Mouse (Mus musculus) forebrain, embryonic 16.5 days (tissue): ENCODE results near the gene Efcab5. TPM values are rescaled to one million over a fixed set of nuclear protein-coding genes. Genes with fewer than 3 reads are reported as not detected.

Source experiments
- ATAC-seq: fragments of 200-750 bp; cut with Nextera tagmentation; 2 replicates; pipeline ENCODE4 v1.8.0; 2017; ENCODE audit warnings: mild to moderate bottlenecking, moderate library complexity
- H3K27ac ChIP-seq: fragments of 300-500 bp; sonication (generic); 2 replicates; pipeline ENCODE4 v1.5.1; 2014; ENCODE audit warnings: low read length, control low read depth
- H3K27me3 ChIP-seq: fragments of 300-500 bp; sonication (generic); replicated peaks from 2 replicates; pipeline ENCODE4 v1.6.1; 2014; ENCODE audit warnings: low read length; ENCODE audit not compliant: control insufficient read depth, insufficient read depth
- H3K36me3 ChIP-seq: fragments of 300-500 bp; sonication (generic); 2 replicates; pipeline ENCODE4 v1.6.1; 2014; ENCODE audit not compliant: control insufficient read depth, insufficient read depth
- H3K4me1 ChIP-seq: fragments of 300-500 bp; sonication (generic); replicated peaks from 2 replicates; pipeline ENCODE4 v1.6.1; 2014; ENCODE audit warnings: low read length; ENCODE audit not compliant: control insufficient read depth, insufficient read depth
- H3K4me2 ChIP-seq: fragments of 300-500 bp; sonication (generic); 2 replicates; pipeline ENCODE4 v1.6.1; 2014; ENCODE audit warnings: mild to moderate bottlenecking, low read length, control low read depth
- H3K4me3 ChIP-seq: fragments of 300-500 bp; sonication (generic); replicated peaks from 2 replicates; pipeline ENCODE4 v1.5.1; 2014; ENCODE audit warnings: mild to moderate bottlenecking, low read length, control low read depth
- H3K9ac ChIP-seq: fragments of 300-500 bp; sonication (generic); replicated peaks from 2 replicates; pipeline ENCODE4 v1.6.1; 2014; ENCODE audit warnings: low read depth, low read length, control low read depth
- H3K9me3 ChIP-seq: fragments of 300-500 bp; sonication (generic); 2 replicates; pipeline ENCODE4 v1.6.1; 2016; ENCODE audit warnings: low read length; ENCODE audit not compliant: control insufficient read depth
- WGBS: fragments of 180-500 bp; shearing (Covaris S2); extraction: QIAGEN DNeasy Blood & Tissue Kit; methylation state at CpG from one replicate; pipeline ENCODE4 v1.1.7; 2014; 5-methylcytosine and 5-hydroxymethylcytosine counted together
- polyA plus RNA-seq: library from polyadenylated mRNA; unstranded; fragments of >200 nt; fragmentation: Nextera tagmentation; extraction: Ambion mirVana; gene quantifications from 2 replicates; pipeline ENCODE4 v1.2.1, GENCODE M21; 2015

Efcab5 gene
- polyA plus RNA-seq, 1 experiment from 2014 or later = 1.2 TPM

DNA sequence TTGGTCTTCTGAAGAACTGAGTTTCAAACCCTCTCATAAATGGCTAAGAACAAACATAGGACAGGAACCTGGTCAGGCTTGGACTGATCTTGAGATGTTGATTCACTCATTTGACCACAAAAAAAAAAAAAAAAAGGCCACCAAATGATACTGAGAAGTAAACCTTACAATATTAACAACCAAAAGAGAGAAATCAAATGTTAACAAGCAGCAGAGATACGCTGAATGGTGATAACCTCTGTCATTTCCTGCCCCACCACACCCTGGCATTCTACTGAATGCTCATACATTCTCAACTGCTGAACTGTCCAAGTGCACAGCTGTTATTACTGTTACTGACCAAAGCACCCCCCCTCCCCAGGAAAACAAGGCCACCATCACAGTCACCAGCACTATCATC is 11.9 kb upstream of the Efcab5 start:
- WGBS = 88% methylated on average over 1 of the region's 1 CpGs
- H3K4me3 ChIP-seq = no peak overlapping the region
- no peak overlapping the region for H3K27ac ChIP-seq
- no peaks in the 10 kb centered on the region for H3K27me3 ChIP-seq
- ATAC-seq = no peak
- H3K9me3 ChIP-seq = no peaks in the 10 kb centered on the region
- no peaks in the 10 kb centered on the region for H3K36me3 ChIP-seq
- H3K9ac ChIP-seq = no peak overlapping the region
- peaks cover 6% of the 10 kb centered on the region; the same call in 1 of the 2 replicates for H3K4me1 ChIP-seq
- no peak overlapping the region for H3K4me2 ChIP-seq

GRCm38 (mm10) chr11:77199636-77200035 is 10.9 kb upstream of the Efcab5 start:
- peaks cover 11% of the 10 kb centered on the region for H3K4me1 ChIP-seq
- WGBS = 41% methylated on average over 4 of the region's 4 CpGs
- no peak overlapping the region for H3K4me2 ChIP-seq
- no peak for ATAC-seq
- H3K9ac ChIP-seq = no peak overlapping the region
- H3K9me3 ChIP-seq = no peaks in the 10 kb centered on the region
- H3K4me3 ChIP-seq = no peak overlapping the region
- no peaks in the 10 kb centered on the region for H3K27me3 ChIP-seq
- H3K36me3 ChIP-seq = no peaks in the 10 kb centered on the region
- H3K27ac ChIP-seq = no peak overlapping the region

GRCm38 (mm10) chr11:77196181-77197143 is 7.7 kb upstream of the Efcab5 start:
- H3K27ac ChIP-seq = no peak overlapping the region
- no peaks in the 10 kb centered on the region for H3K27me3 ChIP-seq
- H3K9ac ChIP-seq = no peak overlapping the region
- no peaks in the 10 kb centered on the region for H3K36me3 ChIP-seq
- no peak for ATAC-seq
- H3K4me1 ChIP-seq = peaks cover 20% of the 10 kb centered on the region
- H3K4me3 ChIP-seq = no peak overlapping the region
- 25% methylated on average over 4 of the region's 4 CpGs for WGBS
- H3K4me2 ChIP-seq = no peak overlapping the region
- no peaks in the 10 kb centered on the region for H3K9me3 ChIP-seq

- Histone ChIP-seq H3K4me1 (peaks cover 20% of the 10 kb centered on the region), H3K36me3 (no peaks in the 10 kb centered on the region), H3K27me3 (no peaks in the 10 kb centered on the region), H3K4me2 (no peak overlapping the region), H3K9ac (no peak overlapping the region), H3K4me3 (no peak overlapping the region), H3K9me3 (no peaks in the 10 kb centered on the region), H3K27ac (no peak overlapping the region)
- 58% methylated on average over 11 of the region's 11 CpGs for WGBS
- no peak for ATAC-seq
Measured at GRCm38 (mm10) chr11:77195360-77196109, 6.8 kb upstream of the Efcab5 start.

- Histone ChIP-seq H3K4me2 (no peak overlapping the region), H3K27ac (no peak overlapping the region), H3K9me3 (no peaks in the 10 kb centered on the region), H3K4me1 (peaks cover 20% of the 10 kb centered on the region), H3K27me3 (no peaks in the 10 kb centered on the region), H3K9ac (no peak overlapping the region), H3K4me3 (no peak overlapping the region), H3K36me3 (no peaks in the 10 kb centered on the region)
- ATAC-seq = no peak
- 54% methylated on average over 1 of the region's 1 CpGs for WGBS
Measured at GRCm38 (mm10) chr11:77194762-77195161, 6.0 kb upstream of the Efcab5 start.

GRCm38 (mm10) chr11:77193941-77194553 is 5.3 kb upstream of the Efcab5 start:
- ATAC-seq = no peak
- Histone ChIP-seq H3K27me3 (no peaks in the 10 kb centered on the region), H3K4me3 (no peak overlapping the region), H3K4me2 (no peak overlapping the region), H3K9ac (no peak overlapping the region), H3K36me3 (no peaks in the 10 kb centered on the region), H3K9me3 (no peaks in the 10 kb centered on the region), H3K4me1 (peaks cover 20% of the 10 kb centered on the region), H3K27ac (no peak overlapping the region)
- WGBS = 7% methylated on average over 6 of the region's 6 CpGs

DNA sequence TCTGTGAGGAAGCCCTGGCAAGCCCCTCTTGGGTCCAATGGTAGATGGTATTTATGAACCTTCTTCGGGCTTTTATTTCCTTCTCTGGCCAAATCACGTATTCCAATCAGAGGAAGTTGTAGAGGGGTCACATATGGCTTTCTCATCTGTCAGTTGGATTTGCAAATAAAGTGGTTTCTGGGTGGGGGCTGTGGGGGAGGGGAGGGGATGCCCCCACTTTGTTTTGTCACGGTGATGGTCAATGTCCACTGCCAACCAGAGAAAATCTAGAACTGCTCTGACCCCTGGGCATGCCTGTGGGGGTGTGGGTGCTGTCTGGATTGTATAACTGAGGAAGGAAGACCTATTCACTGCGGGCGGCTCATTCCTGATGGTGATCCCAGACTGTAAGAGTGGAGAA is 4.6 kb upstream of the Efcab5 start:
- 46% methylated on average over 5 of the region's 5 CpGs for WGBS
- no peak overlapping the region for H3K9ac ChIP-seq
- H3K4me3 ChIP-seq = no peak overlapping the region
- H3K27ac ChIP-seq = no peak overlapping the region
- no peaks in the 10 kb centered on the region for H3K36me3 ChIP-seq
- H3K4me2 ChIP-seq = no peak overlapping the region
- H3K27me3 ChIP-seq = no peaks in the 10 kb centered on the region
- H3K9me3 ChIP-seq = no peaks in the 10 kb centered on the region
- ATAC-seq = no peak
- H3K4me1 ChIP-seq = peaks cover 20% of the 10 kb centered on the region

DNA sequence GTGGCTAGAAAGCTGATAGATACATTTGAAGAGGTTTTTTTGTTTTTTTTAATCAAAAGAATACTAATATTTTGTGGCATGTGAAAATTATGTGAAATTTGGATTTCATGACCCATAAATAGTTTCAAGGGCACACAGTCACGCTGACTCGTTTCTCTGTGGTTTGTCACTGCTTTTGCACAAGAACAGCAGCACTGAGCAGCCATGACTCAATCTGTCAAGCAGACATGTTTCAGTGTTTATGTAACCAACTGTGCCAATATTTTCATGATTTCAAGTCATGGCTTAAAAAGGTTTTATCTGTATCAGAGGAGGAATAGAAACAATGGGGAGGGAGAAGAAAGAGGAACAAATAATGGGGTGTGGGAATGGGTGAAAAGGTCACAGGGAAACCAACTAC is 3.8 kb downstream of the Efcab5 start:
- Histone ChIP-seq H3K27me3 (no peaks in the 10 kb centered on the region), H3K9ac (no peak overlapping the region), H3K9me3 (no peaks in the 10 kb centered on the region), H3K4me1 (peaks cover 17% of the 10 kb centered on the region), H3K4me3 (no peak overlapping the region), H3K36me3 (no peaks in the 10 kb centered on the region), H3K4me2 (no peak overlapping the region), H3K27ac (no peak overlapping the region)
- ATAC-seq = no peak
- 29% methylated on average over 2 of the region's 2 CpGs for WGBS

- H3K27ac ChIP-seq = no peak overlapping the region
- H3K4me1 ChIP-seq = peaks cover 17% of the 10 kb centered on the region
- no peaks in the 10 kb centered on the region for H3K27me3 ChIP-seq
- no peak for ATAC-seq
- no peaks in the 10 kb centered on the region for H3K36me3 ChIP-seq
- H3K4me2 ChIP-seq = no peak overlapping the region
- no peak overlapping the region for H3K9ac ChIP-seq
- no peaks in the 10 kb centered on the region for H3K9me3 ChIP-seq
- H3K4me3 ChIP-seq = no peak overlapping the region
- 10% methylated on average over 2 of the region's 2 CpGs for WGBS
Measured at GRCm38 (mm10) chr11:77182616-77183015, 6.2 kb downstream of the Efcab5 start.
